Mouse (Mus musculus) heart, embryonic 11.5 days (tissue): ENCODE data around the gene Gm8257. TPM values are rescaled to one million over a fixed set of nuclear protein-coding genes. Genes with fewer than 3 reads are reported as not detected.
"Not testable (repeated sequence)": the region's sequence is repeated elsewhere in the genome, so short reads cannot be mapped to it uniquely, and the experiment has no call there.

Experiments
- ATAC-seq: fragments of 200-750 bp; cut with Nextera tagmentation; replicated peaks from 2 replicates; pipeline ENCODE4 v1.8.0; 2017; ENCODE audit warnings: moderate library complexity; ENCODE audit not compliant: insufficient number of reproducible peaks, low FRiP score, low TSS enrichment
- H3K27ac ChIP-seq: fragments of 300-500 bp; sonication (generic); 2 replicates; pipeline ENCODE4 v1.5.1; 2014; ENCODE audit warnings: mild to moderate bottlenecking, low read depth, low read length
- H3K27me3 ChIP-seq: fragments of 300-500 bp; sonication (generic); 2 replicates; pipeline ENCODE4 v1.6.1; 2014; ENCODE audit warnings: mild to moderate bottlenecking, low read length, mixed read lengths; ENCODE audit not compliant: control insufficient read depth, insufficient read depth
- H3K36me3 ChIP-seq: fragments of 300-500 bp; sonication (generic); 2 replicates; pipeline ENCODE4 v1.6.1; 2014; ENCODE audit warnings: mild to moderate bottlenecking, low read length, moderate library complexity, mixed read lengths; ENCODE audit not compliant: control insufficient read depth, insufficient read depth
- H3K4me1 ChIP-seq: fragments of 300-500 bp; sonication (generic); 2 replicates; pipeline ENCODE4 v1.6.1; 2014; ENCODE audit warnings: low read length; ENCODE audit not compliant: control insufficient read depth, insufficient read depth
- H3K4me2 ChIP-seq: fragments of 300-500 bp; sonication (generic); 2 replicates; pipeline ENCODE4 v1.6.1; 2014; ENCODE audit warnings: mild to moderate bottlenecking, moderate library complexity
- H3K4me3 ChIP-seq: fragments of 300-500 bp; sonication (generic); 2 replicates; pipeline ENCODE4 v1.5.1; 2014; ENCODE audit warnings: low read depth, low read length
- H3K9ac ChIP-seq: fragments of 300-500 bp; sonication (generic); 2 replicates; pipeline ENCODE4 v1.6.1; 2014; ENCODE audit warnings: mild to moderate bottlenecking, low read depth, low read length, moderate library complexity
- H3K9me3 ChIP-seq: fragments of 300-500 bp; sonication (generic); replicated peaks from 2 replicates; pipeline ENCODE4 v1.6.1; 2016; ENCODE audit warnings: low read length; ENCODE audit not compliant: control insufficient read depth
- whole genome bisulfite sequencing: fragments of 180-500 bp; shearing (Covaris S2); extraction: QIAGEN DNeasy Blood & Tissue Kit; methylation state at CpG from one replicate; pipeline ENCODE4 v1.1.7; 2014; ENCODE audit not compliant: insufficient replicate concordance; 5-methylcytosine and 5-hydroxymethylcytosine counted together
- polyA plus RNA-seq: library from polyadenylated mRNA; unstranded; fragments of >200 nt; fragmentation: Nextera tagmentation; extraction: Ambion mirVana; gene quantifications from 2 replicates; pipeline ENCODE4 v1.2.1, GENCODE M21; 2014

Gene Gm8257
- polyA plus RNA-seq = not detected in 2 replicates

GRCm38 (mm10) chr14:44706356-44706755 is at the start of gene Gm8257:
Gene Gm8257 (minus strand): TSS chr14:44706456.
- not testable (repeated sequence) for H3K4me1 ChIP-seq, H3K9me3 ChIP-seq, H3K4me2 ChIP-seq, H3K9ac ChIP-seq, H3K27me3 ChIP-seq, H3K4me3 ChIP-seq, H3K36me3 ChIP-seq, ATAC-seq, H3K27ac ChIP-seq
- 58% methylated on average over 3 of the region's 3 CpGs for WGBS

- H3K4me3 ChIP-seq = no peak within 1 kb of the TSS
- no peak for ATAC-seq
- H3K9ac ChIP-seq = no peak within 1 kb of the TSS
- no peaks in the 10 kb centered on the region for H3K9me3 ChIP-seq
- H3K4me1 ChIP-seq = no peaks in the 10 kb centered on the region
- WGBS = 71% methylated on average over 3 of the region's 3 CpGs
- no peaks in the 10 kb centered on the region for H3K27me3 ChIP-seq
- no peak within 1 kb of the TSS for H3K27ac ChIP-seq
- H3K4me2 ChIP-seq = no peak within 1 kb of the TSS
- H3K36me3 ChIP-seq = no peaks in the 10 kb centered on the region
Observed at GRCm38 (mm10) chr14:44750240-44750639, 44.0 kb upstream of the Gm8257 start, which contains the start of gene Gm8267. Gene Gm8267 (minus strand): TSS chr14:44750340.

- H3K27ac ChIP-seq, H3K9ac ChIP-seq, H3K27me3 ChIP-seq, H3K4me1 ChIP-seq, H3K4me2 ChIP-seq, H3K4me3 ChIP-seq, H3K36me3 ChIP-seq, ATAC-seq, H3K9me3 ChIP-seq: not testable (repeated sequence)
- WGBS = 27% methylated on average over 1 of the region's 1 CpGs
Observed at GRCm38 (mm10) chr14:44742789-44743188, 36.5 kb upstream of the Gm8257 start.

GRCm38 (mm10) chr14:44730711-44731110 is 24.5 kb upstream of the Gm8257 start:
- not testable (repeated sequence) for H3K9me3 ChIP-seq, H3K27ac ChIP-seq, H3K4me2 ChIP-seq, ATAC-seq, H3K27me3 ChIP-seq, H3K4me1 ChIP-seq, H3K9ac ChIP-seq, H3K36me3 ChIP-seq, H3K4me3 ChIP-seq

- H3K4me3 ChIP-seq, H3K9me3 ChIP-seq, H3K27me3 ChIP-seq, H3K4me2 ChIP-seq, H3K9ac ChIP-seq, H3K36me3 ChIP-seq, H3K27ac ChIP-seq, H3K4me1 ChIP-seq, ATAC-seq: not testable (repeated sequence)
- 73% methylated on average over 4 of the region's 4 CpGs for WGBS
Observed at GRCm38 (mm10) chr14:44627737-44628136, 78.5 kb downstream of the Gm8257 start, which contains the start of gene Gm5624. Gene Gm5624 (minus strand): TSS chr14:44627938.

Other genes starting within 250 kb of the Gm8257 start
- not detected in 2 replicates for gene BC061237, start 214.0 kb downstream of the Gm8257 start, polyA plus RNA-seq
- gene Gm17093, start 188.2 kb downstream of the Gm8257 start, polyA plus RNA-seq = not detected in 2 replicates
- gene Gm8247, start 123.3 kb downstream of the Gm8257 start, polyA plus RNA-seq = not detected in 2 replicates
- gene Gm5624, start 78.5 kb downstream of the Gm8257 start, polyA plus RNA-seq = not detected in 2 replicates
- not detected in 2 replicates for gene Gm8267, start 43.9 kb upstream of the Gm8257 start, polyA plus RNA-seq
- not detected in 2 replicates for gene Ptgdr, start 152.9 kb upstream of the Gm8257 start, polyA plus RNA-seq